Mouse (Mus musculus) spleen, adult 2 months (tissue): ENCODE measurements around the gene Isyna1. TPM values are rescaled to one million over a fixed set of nuclear protein-coding genes. Genes with fewer than 3 reads are reported as not detected.
"Not testable (repeated sequence)": the region's sequence is repeated elsewhere in the genome, so short reads cannot be mapped to it uniquely, and the experiment has no call there.

Source experiments
- DNase-seq, 2 experiments: peaks; one replicate each; pipeline versions ENCODE4 v3.0.0 to v3.0.0-alpha.2; 2012 to 2021; ENCODE audit warnings: low spot score in 2 of 2, low read depth in 1 of 2
- H3K27ac ChIP-seq: fragments of 200-500 bp; 2 replicates; pipeline ENCODE4 v1.5.1; 2012; ENCODE audit warnings: low read length, inconsistent platforms; ENCODE audit not compliant: insufficient read depth
- H3K27me3 ChIP-seq: fragments of 200-500 bp; 2 replicates; pipeline ENCODE4 v1.6.1; 2012; ENCODE audit warnings: mild to moderate bottlenecking, moderate library complexity, low read length, inconsistent platforms; ENCODE audit not compliant: control insufficient read depth, insufficient read depth
- H3K36me3 ChIP-seq: fragments of 200-500 bp; 2 replicates; pipeline ENCODE4 v1.6.1; 2012; ENCODE audit warnings: mild to moderate bottlenecking, low read length, inconsistent platforms; ENCODE audit not compliant: control insufficient read depth, insufficient read depth
- H3K4me1 ChIP-seq: fragments of 200-500 bp; 2 replicates; pipeline ENCODE4 v1.6.1; 2011; ENCODE audit warnings: inconsistent platforms; ENCODE audit not compliant: control insufficient read depth, insufficient read depth, insufficient read length
- H3K4me3 ChIP-seq: fragments of 200-500 bp; 2 replicates; pipeline ENCODE4 v1.5.1; 2011; ENCODE audit warnings: mild to moderate bottlenecking, inconsistent platforms; ENCODE audit not compliant: insufficient read depth, insufficient read length; ENCODE audit errors: extremely low read depth
- CTCF ChIP-seq: fragments of 200-500 bp; IDR thresholded peaks from 2 replicates; pipeline ENCODE4 v1.5.1; 2011; ENCODE audit warnings: mild to moderate bottlenecking, inconsistent platforms; ENCODE audit not compliant: insufficient read depth, insufficient read length, insufficient replicate concordance; ENCODE audit errors: extremely low read depth
- POLR2A ChIP-seq: fragments of 200-500 bp; IDR thresholded peaks from 2 replicates; pipeline ENCODE4 v1.6.1; 2011; ENCODE audit warnings: low read depth, low read length, inconsistent platforms
- WGBS: fragments of 180-500 bp; shearing (Covaris S2); methylation state at CpG from one replicate; pipeline ENCODE4 v1.1.7; 2018; 5-methylcytosine and 5-hydroxymethylcytosine counted together
- polyA plus RNA-seq: library from polyadenylated mRNA; depleted of rRNA; stranded (reverse); fragments of >200 nt; gene quantifications from 2 replicates; pipeline ENCODE4 v1.2.3, GENCODE M21; 2012

Isyna1 gene
- polyA plus RNA-seq, 1 experiment = 136 TPM

GRCm38 (mm10) chr8:70574915-70575314, 19.3 kb upstream of the Isyna1 start:
- no peak for DNase-seq
- Histone ChIP-seq H3K36me3 (peaks cover 8% of the 10 kb centered on the region), H3K27me3 (no peaks in the 10 kb centered on the region), H3K4me3 (no peak overlapping the region), H3K4me1 (no peaks in the 10 kb centered on the region), H3K27ac (no peak overlapping the region)
- 61% methylated on average over 4 of the region's 4 CpGs for WGBS
- TF ChIP-seq POLR2A = no peak
- TF ChIP-seq CTCF = no peak

GRCm38 (mm10) chr8:70577207-70577606, 17.0 kb upstream of the Isyna1 start:
- Histone ChIP-seq H3K4me3 (no peak overlapping the region), H3K4me1 (no peaks in the 10 kb centered on the region), H3K27me3 (no peaks in the 10 kb centered on the region), H3K27ac (no peak overlapping the region), H3K36me3 (peaks cover 20% of the 10 kb centered on the region)
- DNase-seq = no peak
- 92% methylated on average over 3 of the region's 3 CpGs for WGBS
- TF ChIP-seq POLR2A (no peak), CTCF (no peak)

GRCm38 (mm10) chr8:70583476-70584387, 10.4 kb upstream of the Isyna1 start:
- Histone ChIP-seq H3K27ac (no peak overlapping the region), H3K36me3 (peaks cover 42% of the 10 kb centered on the region), H3K4me3 (no peak overlapping the region), H3K27me3 (no peaks in the 10 kb centered on the region), H3K4me1 (no peaks in the 10 kb centered on the region)
- no peak for DNase-seq
- TF ChIP-seq POLR2A (no peak), CTCF (no peak)
- whole genome bisulfite sequencing = 86% methylated on average over 18 of the region's 18 CpGs

- 95% methylated on average over 9 of the region's 9 CpGs for WGBS
- TF ChIP-seq POLR2A = no peak
- TF ChIP-seq CTCF = no peak
- Histone ChIP-seq H3K27me3 (no peaks in the 10 kb centered on the region), H3K27ac (no peak overlapping the region), H3K4me3 (no peak overlapping the region), H3K4me1 (no peaks in the 10 kb centered on the region), H3K36me3 (peaks cover 35% of the 10 kb centered on the region)
- DNase-seq = no peak
These were observed 9.4 kb upstream of the Isyna1 start for GRCm38 (mm10) chr8:70584606-70585257.

GRCm38 (mm10) chr8:70585258-70585652, 8.9 kb upstream of the Isyna1 start:
- WGBS = 58% methylated on average over 7 of the region's 7 CpGs
- TF ChIP-seq POLR2A (no peak), CTCF (peak; percentile 82)
- peaks cover 35% of the 10 kb centered on the region for H3K36me3 ChIP-seq
- H3K27me3 ChIP-seq = no peaks in the 10 kb centered on the region
- no peak overlapping the region for H3K27ac ChIP-seq
- no peaks in the 10 kb centered on the region for H3K4me1 ChIP-seq
- DNase-seq = peak in 1 of 2 experiments; percentile 49
- no peak overlapping the region for H3K4me3 ChIP-seq

GRCm38 (mm10) chr8:70587955-70588354, 6.2 kb upstream of the Isyna1 start:
- WGBS = 95% methylated on average over 4 of the region's 4 CpGs
- peaks cover 24% of the 10 kb centered on the region for H3K36me3 ChIP-seq
- not testable (repeated sequence) for H3K4me3 ChIP-seq, H3K27me3 ChIP-seq, H3K27ac ChIP-seq, DNase-seq, H3K4me1 ChIP-seq

GRCm38 (mm10) chr8:70591569-70591968, 2.6 kb upstream of the Isyna1 start:
- Histone ChIP-seq H3K27ac (no peak overlapping the region), H3K27me3 (no peaks in the 10 kb centered on the region), H3K4me1 (peaks cover 9% of the 10 kb centered on the region), H3K36me3 (peaks cover 9% of the 10 kb centered on the region), H3K4me3 (no peak overlapping the region)
- TF ChIP-seq POLR2A (no peak), CTCF (no peak)
- DNase-seq = no peak
- WGBS = 95% methylated on average over 12 of the region's 12 CpGs
